In genomic region chr4:105158651-105159530, GRCm38 (mm10) we compare ENCODE assay signal across 8 mouse cellular contexts. TPM values are rescaled to one million over a fixed set of nuclear protein-coding genes. Genes with fewer than 3 reads are reported as not detected.
DNase-seq lines count a peak whose midpoint lies in the region; ATAC-seq lines count a peak whose summit lies in the region.

No protein-coding gene starts in this region.

- peak overlapping the region; percentile 77 for H3K4me2 ChIP-seq in kidney, embryonic 16.5 days (replicated peaks; ENCODE audit: low read depth, low read length)
- peak overlapping the region; percentile 81 for H3K4me2 ChIP-seq in midbrain, embryonic 14.5 days (ENCODE audit: low read length)

- DNase-seq in adrenal gland, adult (ENCODE audit: inconsistent age in 2 of 2, low spot score in 1 of 2): peak; percentile 50 to 82
- no peak for DNase-seq in adrenal gland, postnatal 25 days
- peak; percentile 73 for DNase-seq in ZHBTc4 (ENCODE audit: low read depth, low spot score)
- peak; percentile 64 to 66 for DNase-seq in heart, adult 18-20 months
- peak; percentile 73 for DNase-seq in midbrain, embryonic 14.5 days
- no peak for DNase-seq in cerebellum, adult 9-10 months
- no peak for DNase-seq in thymus, postnatal 0 days (ENCODE audit: low spot score)

- H3K36me3 ChIP-seq in kidney, embryonic 16.5 days (ENCODE audit: insufficient read depth, low read length): peaks cover 6% of the 10 kb centered on the region
- H3K36me3 ChIP-seq in midbrain, embryonic 14.5 days (ENCODE audit: control insufficient read depth, insufficient read depth, low read length): no peaks in the 10 kb centered on the region

- peak overlapping the region; percentile 98 for H3K27ac ChIP-seq in kidney, embryonic 16.5 days (ENCODE audit: low read length)
- H3K27ac ChIP-seq in midbrain, embryonic 14.5 days (replicated peaks; ENCODE audit: low read depth, low read length): peak overlapping the region; percentile 83

- peak overlapping the region; percentile 92 for H3K4me3 ChIP-seq in kidney, embryonic 16.5 days (ENCODE audit: low read length)
- peak overlapping the region; percentile 75 for H3K4me3 ChIP-seq in midbrain, embryonic 14.5 days (replicated peaks; ENCODE audit: low read depth, low read length)

- H3K4me1 ChIP-seq in kidney, embryonic 16.5 days (ENCODE audit: insufficient read depth, low read length): peaks cover 21% of the 10 kb centered on the region
- peaks cover 19% of the 10 kb centered on the region; the same call in 1 of the 2 replicates for H3K4me1 ChIP-seq in midbrain, embryonic 14.5 days (ENCODE audit: control insufficient read depth, insufficient read depth, low read length)

- peak overlapping the region; percentile 96 for H3K9ac ChIP-seq in kidney, embryonic 16.5 days (replicated peaks; ENCODE audit: low read length)
- H3K9ac ChIP-seq in midbrain, embryonic 14.5 days (replicated peaks; ENCODE audit: low read length): peak overlapping the region; percentile 83

- WGBS in kidney, embryonic 16.5 days: 1% methylated on average over 18 of the region's 18 CpGs
- 1% methylated on average over 18 of the region's 18 CpGs for WGBS in midbrain, embryonic 14.5 days

- ATAC-seq in kidney, embryonic 16.5 days (ENCODE audit: low FRiP score, low TSS enrichment): no peak
- no peak for ATAC-seq in midbrain, embryonic 14.5 days (ENCODE audit: low FRiP score, low TSS enrichment)

- no peaks in the 10 kb centered on the region for H3K9me3 ChIP-seq in kidney, embryonic 16.5 days (ENCODE audit: low read length)
- H3K9me3 ChIP-seq in midbrain, embryonic 14.5 days (ENCODE audit: control insufficient read depth, low read length): no peaks in the 10 kb centered on the region

- no peaks in the 10 kb centered on the region for H3K27me3 ChIP-seq in kidney, embryonic 16.5 days (ENCODE audit: insufficient read depth, low read length)
- no peaks in the 10 kb centered on the region for H3K27me3 ChIP-seq in midbrain, embryonic 14.5 days (ENCODE audit: control insufficient read depth, insufficient read depth, low read length)

RNA-seq across cellular contexts. Expression of gene Plpp3, which starts 1.7 kb away (rescaled TPM):
- 340 and 406 TPM in 2 replicates for total RNA-seq in adrenal gland, postnatal 25 days (2021)
- 10 to 100 TPM; 56.4 to 57.5 TPM for total RNA-seq in heart, adult 18-20 months (2021)
- polyA plus RNA-seq in kidney, embryonic 16.5 days (2015; fragmentation: Nextera tagmentation; extraction: Ambion mirVana): 69.2 and 76.3 TPM in 2 replicates
- 51.7 and 62.4 TPM in 2 replicates for polyA plus RNA-seq in midbrain, embryonic 14.5 days (2014; fragmentation: Nextera tagmentation; extraction: Ambion mirVana)
- 22.5 and 22.7 TPM in 2 replicates for polyA plus RNA-seq in thymus, postnatal 0 days (2015; fragmentation: Nextera tagmentation; extraction: Ambion mirVana)

RNA-seq across cellular contexts. Expression of gene Prkaa2, which starts 49.2 kb away (rescaled TPM):
- 11.7 and 13.2 TPM in 2 replicates for total RNA-seq in adrenal gland, postnatal 25 days (2021)
- 10 to 100 TPM; 80.1 to 83.8 TPM for total RNA-seq in heart, adult 18-20 months (2021)
- polyA plus RNA-seq in kidney, embryonic 16.5 days (2015; fragmentation: Nextera tagmentation; extraction: Ambion mirVana): 8.8 and 9.1 TPM in 2 replicates
- 17.8 and 19.4 TPM in 2 replicates for polyA plus RNA-seq in midbrain, embryonic 14.5 days (2014; fragmentation: Nextera tagmentation; extraction: Ambion mirVana)
- polyA plus RNA-seq in thymus, postnatal 0 days (2015; fragmentation: Nextera tagmentation; extraction: Ambion mirVana): 0.77 and 0.94 TPM in 2 replicates

Comparison
In these comparisons a context has a peak if more than half of its experiments do, and no peak if none do; other contexts are left out.
1. DNase-seq: peak in adrenal gland, adult (2 of 2), ZHBTc4 (single experiment), heart, adult 18-20 months (2 of 2) and midbrain, embryonic 14.5 days (single experiment); none in adrenal gland, postnatal 25 days (single experiment), cerebellum, adult 9-10 months (single experiment) and thymus, postnatal 0 days (single experiment).